Mouse (Mus musculus): Measurements from ENCODE around the gene Ablim1. TPM values are rescaled to one million over a fixed set of nuclear protein-coding genes. Genes with fewer than 3 reads are reported as not detected.
A peak's percentile ranks its signal among the peaks of the same experiment; 100 is the strongest.

Ablim1 gene
- total RNA-seq, 2 experiments from 2014 or later: 417 to 451 TPM

DNA sequence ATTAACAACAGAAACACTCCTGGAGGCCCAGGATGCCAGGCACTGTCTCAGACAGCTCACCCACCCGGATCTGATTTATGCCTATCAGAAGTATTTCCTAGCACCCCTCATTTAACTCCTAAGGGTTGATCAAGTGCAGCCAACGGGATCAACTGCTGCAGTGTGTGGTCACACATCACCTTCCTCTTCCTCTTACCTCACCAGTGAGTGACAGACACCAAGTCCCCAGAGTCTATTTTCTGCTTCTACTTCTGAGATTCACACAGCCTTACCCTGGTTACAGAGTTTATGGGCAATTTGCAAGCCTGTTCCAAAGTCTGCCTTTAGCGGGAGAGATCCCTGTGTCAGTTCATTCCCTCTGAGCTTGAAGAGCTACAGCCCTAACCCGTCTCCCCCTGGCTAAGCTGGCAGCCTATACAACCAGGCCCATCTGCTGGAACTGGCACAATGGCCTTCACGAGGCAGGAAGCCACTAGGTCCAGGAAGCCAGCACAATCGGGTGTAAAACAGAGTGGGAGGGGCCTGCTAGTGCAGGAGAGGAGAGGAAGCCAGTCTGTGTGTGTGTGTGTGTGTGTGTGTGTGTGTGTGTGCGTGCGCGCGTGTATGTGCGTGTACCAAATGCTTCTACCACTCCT is 191.1 kb downstream of the Ablim1 start:
- intact Hi-C loops (cut with DNase I): no loop called here

DNA sequence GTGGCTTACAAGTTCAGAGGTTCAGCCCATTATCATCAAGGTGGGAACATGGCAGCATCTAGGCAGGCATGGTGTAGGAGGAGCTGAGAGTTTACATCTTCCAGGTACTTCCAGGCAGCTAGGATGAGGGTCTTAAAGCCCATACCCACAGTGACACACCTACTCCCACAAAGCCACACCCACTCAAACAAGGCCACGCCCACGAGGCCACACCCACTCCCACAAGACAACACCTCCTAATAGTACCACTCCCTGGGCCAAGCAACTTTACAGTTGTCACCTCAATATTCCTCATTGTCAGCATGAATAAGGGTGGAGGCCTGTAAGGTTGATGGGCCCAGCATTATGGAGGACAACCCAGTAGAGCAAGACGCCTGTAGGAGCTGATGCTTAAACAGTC is 192.5 kb downstream of the Ablim1 start:
- intact Hi-C loops (cut with DNase I): no loop called here
- no peak for DNase-seq (ENCODE audit: low spot score)

More for the DNA sequence above, 191.1 kb downstream of the Ablim1 start:
- peak; percentile 58 for DNase-seq (ENCODE audit: low spot score)

- no peak for DNase-seq (ENCODE audit: low spot score)
- intact Hi-C loops (cut with DNase I): no loop called here
Observed at GRCm38 (mm10) chr19:57121036-57121435, 193.7 kb downstream of the Ablim1 start.

DNA sequence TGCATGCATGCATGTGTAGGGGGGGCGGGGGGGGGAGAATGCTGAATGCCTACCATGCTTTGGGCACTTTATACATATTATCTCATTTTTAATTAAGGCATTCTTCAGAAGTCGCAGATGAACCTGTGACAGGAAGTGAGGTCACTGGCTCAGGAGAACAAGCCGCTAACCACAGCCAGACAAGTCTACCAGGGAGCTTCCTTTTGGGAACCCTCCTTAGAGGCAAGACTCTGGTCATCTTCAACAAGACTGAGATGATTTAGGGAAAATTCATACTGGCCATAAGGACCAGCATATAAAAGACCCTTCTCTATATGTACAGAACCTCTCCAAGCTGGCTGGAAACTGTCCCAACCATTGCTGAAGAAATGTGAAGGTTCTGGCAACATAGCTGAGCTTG is 195.1 kb downstream of the Ablim1 start:
- DNase-seq (ENCODE audit: low spot score): no peak
- intact Hi-C loops (cut with DNase I): no loop called here

DNA sequence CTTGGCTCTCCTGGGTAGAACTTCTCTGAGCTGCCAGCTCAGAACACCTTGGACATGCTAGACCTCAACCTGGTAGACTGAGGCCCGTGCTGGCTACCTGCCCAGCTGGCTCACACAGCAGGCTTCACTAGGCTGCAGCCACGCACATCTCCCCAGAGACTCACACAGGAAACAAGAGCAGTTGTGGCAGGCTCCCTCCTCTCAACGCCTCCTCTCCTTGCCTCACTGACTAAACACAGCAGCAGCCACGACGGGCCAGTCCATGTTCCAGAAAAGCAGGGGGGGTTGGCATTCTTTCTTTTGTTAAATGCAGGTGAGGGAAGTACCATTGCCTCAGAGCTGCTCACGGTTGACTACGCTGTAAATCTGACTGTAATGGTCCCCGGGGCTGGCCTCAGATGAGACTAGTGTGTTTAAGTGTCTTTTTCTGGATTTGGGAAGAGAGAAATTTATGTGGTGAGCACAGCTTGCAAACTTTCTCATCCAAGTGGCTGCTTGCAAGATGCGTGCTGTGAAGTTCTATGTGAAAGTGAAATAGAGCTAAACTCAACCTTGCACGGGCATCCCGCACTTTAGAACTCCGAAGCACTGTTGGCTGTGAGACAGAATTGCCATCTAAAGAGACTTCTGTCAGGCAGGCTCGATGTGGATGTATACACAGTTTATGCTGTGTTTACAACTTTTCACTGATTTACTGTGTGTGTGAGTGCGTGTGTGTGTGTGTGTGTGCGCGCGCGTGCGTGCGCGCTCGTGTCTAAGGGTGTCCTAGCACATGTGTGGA is 195.7 kb downstream of the Ablim1 start:
- peak; percentile 49 for DNase-seq (ENCODE audit: low spot score)
- intact Hi-C loops (cut with DNase I): no loop called here

DNA sequence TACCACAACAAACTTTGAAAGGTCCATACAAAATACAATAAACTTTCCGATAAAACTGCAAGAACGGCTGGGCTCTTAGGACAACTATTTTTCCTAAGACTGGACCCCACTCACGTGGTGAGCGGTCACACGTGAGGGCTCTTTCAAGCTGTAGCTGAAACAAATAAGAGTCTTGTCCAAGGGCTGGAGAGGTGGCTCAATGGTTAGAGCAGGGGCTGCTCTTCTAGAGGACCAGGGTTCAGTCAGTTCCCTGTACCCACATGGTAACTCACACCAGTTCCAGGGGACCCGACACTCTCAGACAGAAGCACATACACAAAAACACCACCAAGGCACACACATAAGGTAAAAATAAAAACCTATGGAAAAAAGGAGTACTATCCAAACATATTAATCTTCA is 197.0 kb downstream of the Ablim1 start:
- intact Hi-C loops (cut with DNase I): no loop called here
- no peak for DNase-seq (ENCODE audit: low spot score)

GRCm38 (mm10) chr19:57116871-57117501 is 197.7 kb downstream of the Ablim1 start:
- DNase-seq (ENCODE audit: low spot score): no peak
- intact Hi-C loops (cut with DNase I): no loop called here

GRCm38 (mm10) chr19:57115670-57116069 is 199.0 kb downstream of the Ablim1 start:
- intact Hi-C loops (cut with DNase I): no loop called here
- DNase-seq (ENCODE audit: low spot score): no peak

DNA sequence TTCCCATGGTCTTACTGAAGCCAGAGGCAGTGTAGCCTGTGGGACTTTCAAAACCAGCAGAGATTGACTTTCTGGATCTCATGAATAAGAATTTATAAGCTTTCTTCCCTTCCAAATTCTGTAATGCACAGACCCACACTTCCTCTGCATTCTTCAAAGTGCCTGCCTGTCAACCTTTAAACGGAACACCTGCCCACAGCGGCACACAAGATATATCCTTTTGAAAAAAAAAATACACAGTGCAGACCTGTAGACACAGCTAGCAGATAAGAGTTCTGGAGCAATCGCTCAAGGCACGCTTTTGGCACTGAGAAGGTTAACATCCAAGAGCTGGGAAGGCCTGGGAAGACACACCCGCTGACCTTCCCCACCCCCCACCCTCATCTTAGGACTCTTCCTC is 199.8 kb downstream of the Ablim1 start:
- intact Hi-C loops (cut with DNase I): no loop called here
- no peak for DNase-seq (ENCODE audit: low spot score)

- DNase-seq (ENCODE audit: low spot score): no peak
- intact Hi-C loops (cut with DNase I): no loop called here
Observed at GRCm38 (mm10) chr19:57113975-57114374, 200.7 kb downstream of the Ablim1 start.

DNA sequence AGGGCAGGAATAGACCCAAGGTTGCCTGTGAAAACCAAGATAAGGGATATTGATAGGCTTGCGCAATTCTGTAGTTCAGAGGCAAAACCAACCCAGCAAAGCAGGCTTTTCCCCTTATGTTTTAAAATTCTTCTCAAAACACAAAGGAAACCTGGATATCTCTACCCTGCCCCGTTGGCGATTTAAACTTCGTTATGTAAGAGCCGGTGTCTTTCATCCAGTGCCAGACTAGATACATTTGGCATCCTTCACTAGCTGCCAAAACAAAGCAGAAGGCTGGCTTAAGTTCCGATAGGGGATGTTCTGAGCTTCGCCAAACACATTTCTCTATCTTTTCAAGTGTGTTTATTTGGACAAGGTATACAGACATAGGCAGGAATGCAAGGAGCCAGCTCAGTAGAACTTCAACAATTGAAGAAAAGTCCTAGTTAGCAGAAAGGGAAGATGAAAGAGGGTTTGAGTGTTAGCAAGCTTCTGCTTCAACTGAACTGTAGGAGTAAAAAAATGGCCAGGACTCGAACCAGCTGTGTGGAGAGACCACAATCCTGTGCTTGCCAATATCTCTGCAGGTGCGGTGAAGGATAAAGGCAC is 201.8 kb downstream of the Ablim1 start:
- intact Hi-C loops (cut with DNase I): no loop called here
- DNase-seq (ENCODE audit: low spot score): no peak

DNA sequence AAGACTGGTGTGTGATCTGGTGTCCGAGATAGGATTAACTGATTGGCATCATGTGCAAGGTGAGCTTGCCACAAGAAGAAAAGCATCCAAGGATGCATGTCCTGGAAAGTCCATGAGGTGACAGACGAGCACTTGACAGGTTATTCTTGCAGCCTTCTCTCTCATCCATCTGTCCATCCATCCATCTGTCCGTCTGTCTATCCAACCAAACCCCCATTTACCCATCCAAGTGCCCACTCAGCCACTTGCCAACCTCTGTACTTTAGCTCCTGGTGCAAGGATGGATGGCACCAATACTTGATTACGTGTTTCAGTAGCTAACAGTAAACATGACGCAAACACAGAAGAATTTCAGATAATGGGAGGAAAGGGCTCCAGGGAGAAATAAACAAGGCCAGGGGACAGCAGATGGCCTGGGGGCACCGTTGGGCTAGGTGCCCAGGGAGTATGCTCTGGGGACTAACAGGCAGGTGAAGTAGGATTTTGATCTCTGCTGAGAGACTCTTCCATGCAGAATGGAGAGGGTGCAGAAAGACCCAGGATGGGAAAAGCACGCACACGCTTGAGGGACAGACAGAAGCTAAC is 202.4 kb downstream of the Ablim1 start:
- no peak for DNase-seq (ENCODE audit: low spot score)
- intact Hi-C loops (cut with DNase I): no loop called here

DNA sequence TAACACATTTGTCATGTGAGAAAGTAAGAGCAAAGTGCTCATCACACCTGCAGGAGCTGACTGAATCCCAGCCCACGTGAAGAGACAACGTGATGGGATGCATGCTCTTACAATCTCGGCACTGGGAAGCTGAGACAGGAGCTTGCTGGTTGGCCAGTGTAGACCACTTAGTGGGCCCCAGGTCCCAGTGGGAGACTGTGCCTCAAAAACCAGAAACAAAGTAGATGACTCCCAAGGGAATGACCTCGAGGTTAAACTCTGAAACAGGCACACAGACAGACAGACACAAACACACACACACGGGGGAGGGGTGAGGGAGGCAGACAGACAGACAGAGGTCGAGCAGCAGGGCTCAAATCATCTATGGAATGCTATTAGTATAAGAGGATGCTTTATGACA is 203.4 kb downstream of the Ablim1 start:
- intact Hi-C loops (cut with DNase I): no loop called here
- no peak for DNase-seq (ENCODE audit: low spot score)

GRCm38 (mm10) chr19:57109620-57110019 is 205.1 kb downstream of the Ablim1 start:
- intact Hi-C loops (cut with DNase I): no loop called here
- peak; percentile 37 for DNase-seq (ENCODE audit: low spot score)

- no peak for DNase-seq (ENCODE audit: low spot score)
- intact Hi-C loops (cut with DNase I): no loop called here
Observed at GRCm38 (mm10) chr19:57106513-57106912, 208.2 kb downstream of the Ablim1 start.

DNA sequence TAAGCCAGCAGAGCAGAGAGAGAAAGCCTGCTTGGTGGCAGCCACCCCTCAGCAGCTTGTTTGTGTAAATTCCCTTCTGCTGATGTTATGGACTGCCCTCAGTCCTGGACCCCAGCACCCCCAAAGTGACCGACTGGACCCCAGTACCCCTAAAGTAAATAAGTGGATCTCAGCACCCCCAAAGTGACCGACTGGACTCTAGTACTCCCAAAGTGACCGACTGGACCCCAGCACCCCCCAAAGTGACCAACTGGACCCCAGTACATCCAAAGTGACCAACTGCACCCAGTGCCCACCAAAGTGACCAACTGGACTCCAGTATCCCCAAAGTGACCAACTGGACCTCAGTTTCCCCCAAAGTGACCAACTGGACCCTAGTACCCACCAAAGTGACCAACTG is 208.7 kb downstream of the Ablim1 start:
- intact Hi-C loops (cut with DNase I): no loop called here
- no peak for DNase-seq (ENCODE audit: low spot score)

- intact Hi-C loops (cut with DNase I): no loop called here
- no peak for DNase-seq (ENCODE audit: low spot score)
Observed at GRCm38 (mm10) chr19:57105156-57105555, 209.6 kb downstream of the Ablim1 start.

GRCm38 (mm10) chr19:57104171-57104748 is 210.5 kb downstream of the Ablim1 start:
- intact Hi-C loops (cut with DNase I): no loop called here
- DNase-seq (ENCODE audit: low spot score): no peak

DNA sequence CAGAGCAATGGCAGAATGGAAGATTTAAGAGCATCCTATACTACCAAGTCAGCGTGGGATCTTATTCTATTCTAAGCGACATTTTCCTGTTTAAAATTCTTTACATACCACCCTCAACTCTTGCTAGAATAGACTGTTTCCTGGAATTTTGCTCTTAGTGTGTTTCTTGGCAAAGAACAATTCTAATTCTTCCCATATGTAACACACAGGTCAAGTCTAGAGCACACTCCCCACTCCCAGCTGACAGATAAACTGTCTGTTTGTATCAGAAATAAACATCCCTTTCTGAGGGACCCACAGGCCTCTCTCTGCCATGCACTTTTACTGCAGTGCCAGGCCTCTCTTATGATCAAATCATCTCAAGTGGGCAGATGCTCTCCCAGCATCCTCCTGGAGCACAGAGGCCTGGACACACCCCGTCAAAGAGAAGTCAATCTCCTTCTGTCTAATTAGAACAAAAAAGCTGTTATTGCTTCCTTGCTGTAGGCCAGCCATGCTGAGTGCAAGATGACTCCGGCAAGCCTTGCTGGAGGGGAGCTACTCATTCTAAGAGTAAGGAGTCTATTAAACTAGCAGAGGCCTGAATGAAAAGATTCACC is 211.3 kb downstream of the Ablim1 start:
- DNase-seq (ENCODE audit: low spot score): no peak
- intact Hi-C loops (cut with DNase I): no loop called here

DNA sequence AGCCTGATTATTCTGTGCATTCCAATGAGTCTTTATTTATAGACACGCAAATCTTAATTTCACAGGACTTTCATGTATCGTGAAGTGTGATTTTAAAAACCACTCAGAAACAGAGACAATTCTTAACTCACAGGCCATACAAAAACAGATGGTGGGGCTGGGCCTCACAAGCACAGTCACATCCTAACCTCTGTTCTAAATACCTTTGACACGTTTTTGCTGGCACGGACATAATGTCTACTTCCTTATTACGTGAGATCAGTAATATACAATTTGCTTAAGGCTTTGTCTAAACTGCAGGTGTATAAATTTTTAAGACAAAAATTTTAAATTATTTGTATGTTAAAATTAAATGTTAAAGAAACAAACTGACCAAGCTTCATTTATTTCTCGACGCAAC is 212.7 kb downstream of the Ablim1 start:
- no peak for DNase-seq (ENCODE audit: low spot score)
- intact Hi-C loops (cut with DNase I): no loop called here
